Mouse (Mus musculus) spleen, adult 12 weeks (tissue): Measurements from ENCODE around the gene Slc25a35.
"Not testable (repeated sequence)": the region's sequence is repeated elsewhere in the genome, so short reads cannot be mapped to it uniquely, and the experiment has no call there.

Source experiments
- DNase-seq: peaks from one replicate; pipeline ENCODE4 v3.0.0; 2022; ENCODE audit warnings: low spot score

Gene Slc25a35

DNA sequence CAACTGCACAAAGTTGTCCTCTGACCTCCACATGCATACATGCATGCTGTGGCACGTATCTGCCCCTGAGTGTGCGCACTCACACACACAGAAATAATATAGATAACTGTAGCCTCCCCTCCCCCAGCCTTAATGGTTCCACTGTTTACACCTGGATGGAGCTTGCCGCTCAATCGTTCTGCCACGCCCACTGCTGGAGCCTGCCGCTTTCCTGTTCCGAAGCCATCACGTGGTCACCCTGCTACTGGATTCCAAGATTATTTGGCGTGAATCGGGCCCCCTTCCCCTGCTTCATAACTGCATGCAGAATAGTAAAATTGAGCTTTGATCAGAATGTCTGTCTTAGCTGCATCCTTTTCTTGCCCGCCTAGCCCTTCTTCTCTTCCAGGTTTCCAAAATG, 5.8 kb upstream of the Slc25a35 start:
- not testable (repeated sequence) for DNase-seq

- no peak for DNase-seq
Observed at GRCm38 (mm10) chr11:68963405-68963804, 4.5 kb upstream of the Slc25a35 start.

DNA sequence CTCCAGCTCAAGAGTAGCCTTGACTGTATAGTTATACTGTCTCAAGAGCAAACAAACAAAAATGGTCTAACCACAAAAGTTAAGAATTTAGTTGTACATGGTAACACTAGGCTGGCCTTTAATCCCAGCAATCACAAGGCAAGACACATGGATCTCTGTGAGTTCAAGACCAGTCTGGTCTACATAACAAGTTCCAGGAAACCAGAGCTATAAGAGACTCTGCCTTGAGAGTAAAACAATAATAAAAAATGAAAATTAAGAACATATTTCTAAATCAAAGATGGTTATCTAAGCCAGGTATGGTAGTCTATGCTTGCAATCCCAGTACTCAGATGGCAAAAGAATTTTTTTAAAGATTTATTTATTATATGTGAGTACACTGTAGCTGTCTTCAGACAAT, 2.9 kb upstream of the Slc25a35 start:
- no peak for DNase-seq

GRCm38 (mm10) chr11:68965845-68966244, 2.1 kb upstream of the Slc25a35 start:
- peak; percentile 49 for DNase-seq

DNA sequence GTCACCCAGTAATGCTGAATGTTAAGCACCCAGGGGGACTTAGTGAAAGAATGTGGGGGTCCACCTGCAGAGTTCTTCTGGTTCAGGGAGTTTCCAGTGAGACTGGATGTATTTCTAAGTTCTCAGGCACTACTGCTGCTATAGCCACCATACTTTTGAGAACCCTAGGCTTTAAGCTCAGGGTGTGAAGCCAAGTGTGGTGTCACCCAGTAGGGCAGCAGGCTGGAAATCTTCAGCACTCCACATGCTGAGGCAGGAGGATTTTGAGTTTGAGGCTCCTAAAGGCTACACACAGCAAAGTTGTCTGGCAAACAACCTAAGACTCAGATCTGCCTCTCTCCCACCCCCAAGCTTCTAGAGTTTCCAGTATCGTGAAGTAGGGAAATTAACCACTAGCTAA, 1.4 kb upstream of the Slc25a35 start:
- DNase-seq: no peak

- DNase-seq: no peak
Observed at GRCm38 (mm10) chr11:68968752-68969151, 821 bp downstream of the Slc25a35 start.

GRCm38 (mm10) chr11:68970232-68970631, 2.3 kb downstream of the Slc25a35 start:
- DNase-seq: no peak

DNA sequence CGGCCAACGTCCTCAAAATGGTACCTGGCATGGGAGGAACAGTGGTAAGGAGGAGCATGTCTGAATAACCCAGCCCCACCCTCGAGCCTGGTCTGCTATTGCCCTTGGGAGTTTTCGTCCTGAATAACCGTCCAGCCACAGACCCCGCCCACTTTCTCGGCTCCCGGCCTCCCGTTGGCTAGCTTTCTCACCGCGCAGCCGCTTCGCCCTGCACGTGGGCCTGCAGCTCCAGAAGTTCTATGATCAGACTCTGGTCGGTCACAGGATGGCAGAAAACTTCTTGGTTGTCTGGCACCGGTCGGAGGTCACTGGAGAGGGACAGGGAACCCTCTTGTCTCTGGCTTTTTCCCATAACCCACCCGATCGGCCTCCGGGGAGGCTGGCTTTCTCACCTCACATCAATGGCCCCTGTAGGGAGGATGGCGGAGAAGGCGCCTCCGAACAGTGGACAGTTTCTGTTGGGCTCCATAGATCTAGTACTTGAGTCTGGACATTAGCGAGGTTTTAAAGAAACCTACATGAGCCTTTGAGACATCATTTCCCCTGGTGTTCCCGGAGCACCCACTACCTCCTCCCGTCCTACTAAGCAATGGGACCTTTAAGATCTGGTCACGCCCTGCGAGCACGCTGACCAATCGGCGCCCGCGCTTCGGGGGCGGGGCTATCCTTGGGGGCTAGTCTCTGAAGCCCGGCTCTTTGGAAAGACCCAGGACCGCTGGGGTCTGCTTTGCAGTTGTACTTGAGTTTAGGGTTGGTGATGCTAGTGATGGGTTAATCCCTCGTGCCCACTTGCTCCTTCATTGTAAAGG, 5.5 kb downstream of the Slc25a35 start:
- peak; percentile 67 for DNase-seq

DNA sequence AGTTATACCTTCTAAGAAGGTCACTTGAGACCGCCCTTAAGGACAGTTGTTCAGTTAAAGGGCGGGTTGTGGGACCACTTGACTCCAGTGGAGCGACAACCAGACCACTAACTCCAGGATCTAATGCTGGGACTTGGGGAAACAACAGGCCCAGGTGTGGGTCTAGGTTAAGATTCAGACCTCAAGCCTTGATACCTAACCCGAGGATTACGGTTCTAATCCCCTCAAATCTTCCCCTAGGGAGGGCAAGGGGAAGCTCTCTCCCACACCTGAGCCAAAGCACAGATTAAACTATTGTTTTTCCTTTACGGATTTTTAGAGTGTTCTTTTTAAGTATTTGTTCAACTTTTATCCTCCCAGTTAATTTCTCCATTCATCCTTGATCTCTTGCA, 6.1 kb downstream of the Slc25a35 start:
- no peak for DNase-seq

DNA sequence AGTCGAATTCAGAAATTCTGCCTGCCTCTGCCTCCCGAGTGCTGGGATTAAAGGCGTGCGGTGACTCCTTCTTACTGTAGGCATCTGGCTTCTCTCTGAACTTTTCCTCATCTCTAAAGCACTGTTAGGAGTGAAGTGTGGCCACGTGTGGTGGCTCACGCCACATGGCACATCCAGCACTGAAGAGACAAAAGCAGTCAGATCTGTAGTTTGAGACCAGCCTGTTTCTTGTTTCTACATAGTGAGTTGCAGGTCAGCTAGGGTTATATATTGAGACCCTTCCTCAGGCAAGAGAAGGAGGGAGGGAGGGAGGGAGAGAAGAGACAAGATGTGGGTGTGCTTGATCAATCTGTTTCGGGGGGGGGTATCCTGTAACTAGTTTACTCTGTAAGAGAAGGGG, 7.2 kb downstream of the Slc25a35 start, which contains the start of gene Rangrf:
Rangrf (minus strand) TSS at position 101 of the 400 bp plus-strand sequence.
- DNase-seq: no peak

- no peak for DNase-seq
Observed at GRCm38 (mm10) chr11:68975601-68976000, 7.7 kb downstream of the Slc25a35 start.

GRCm38 (mm10) chr11:68979320-68979733, 11.4 kb downstream of the Slc25a35 start:
- DNase-seq: no peak

DNA sequence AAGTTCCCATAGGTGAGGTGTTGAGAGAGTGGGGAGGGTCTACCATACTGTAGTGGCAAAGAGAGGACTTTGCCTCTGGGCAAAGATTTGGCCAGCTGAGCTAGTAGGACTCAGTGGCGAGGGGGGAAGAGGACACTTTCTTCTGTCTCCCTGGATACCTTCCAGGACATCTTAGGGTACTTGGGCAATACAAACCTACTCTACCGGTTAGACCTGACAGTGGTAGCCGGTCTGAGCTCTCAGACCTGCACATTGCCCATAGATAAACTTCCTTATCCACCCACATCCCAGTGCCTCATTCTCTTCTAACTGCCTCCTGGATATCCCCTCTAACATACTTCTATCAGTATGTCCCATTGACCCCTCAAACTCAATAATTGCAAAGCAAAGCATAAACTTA, 13.0 kb downstream of the Slc25a35 start:
- no peak for DNase-seq

DNA sequence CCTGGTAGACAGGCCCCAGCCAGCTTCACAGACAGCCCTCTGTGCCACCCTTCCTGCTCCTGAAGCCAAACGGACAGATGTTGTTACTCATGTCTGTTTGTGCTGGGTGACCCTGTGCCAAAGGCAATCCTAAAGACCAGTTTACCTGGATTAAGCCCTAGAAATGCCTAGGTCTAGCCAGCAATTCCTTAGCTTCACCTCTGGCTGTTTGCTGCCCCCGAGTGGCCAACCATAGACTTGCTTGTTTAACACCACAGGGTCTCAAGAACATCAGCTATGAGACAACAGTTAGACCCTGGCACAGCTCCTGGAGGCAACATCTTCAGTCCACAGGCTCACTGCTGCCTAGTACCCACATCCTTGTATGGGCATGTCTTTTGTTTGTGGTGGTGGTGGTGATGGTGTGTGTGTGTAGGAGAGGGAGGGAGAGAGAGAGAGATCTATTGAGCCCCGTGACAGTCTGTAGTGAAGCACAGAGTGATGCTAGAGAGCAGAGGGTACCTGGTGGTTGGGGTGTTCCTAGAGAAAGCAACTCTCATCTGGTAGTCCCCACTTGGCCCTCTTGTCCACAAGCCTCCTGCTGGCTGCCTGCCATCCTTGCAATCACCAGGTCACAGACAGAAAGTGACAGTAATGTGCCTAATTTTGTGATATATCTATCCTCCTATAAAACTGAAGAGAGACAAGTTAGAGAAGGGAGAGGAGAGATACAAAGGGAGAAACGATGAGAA, 14.9 kb downstream of the Slc25a35 start:
- peak; percentile 53 for DNase-seq

- no peak for DNase-seq
Observed at GRCm38 (mm10) chr11:68987365-68987882, 19.5 kb downstream of the Slc25a35 start.

DNA sequence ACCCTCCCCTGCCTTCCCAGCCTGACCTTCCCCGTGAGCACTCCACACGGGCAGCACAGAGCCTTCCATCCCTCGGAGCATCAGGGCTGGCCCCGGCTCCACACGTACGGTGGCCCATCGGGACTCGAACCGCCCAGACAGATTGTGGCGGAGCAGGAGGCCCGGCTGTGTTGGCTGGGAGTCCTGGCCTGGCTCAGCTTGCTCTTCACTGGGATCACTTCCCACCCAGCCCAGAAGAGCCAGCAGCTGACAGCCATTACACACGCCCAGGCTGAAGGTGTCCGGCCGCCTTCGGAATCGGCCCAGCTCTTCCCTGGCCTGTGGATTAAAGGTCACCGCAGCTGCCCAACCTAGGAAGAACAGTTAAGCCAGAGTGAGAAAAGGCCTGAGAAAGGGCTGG, 20.4 kb downstream of the Slc25a35 start:
- no peak for DNase-seq

DNA sequence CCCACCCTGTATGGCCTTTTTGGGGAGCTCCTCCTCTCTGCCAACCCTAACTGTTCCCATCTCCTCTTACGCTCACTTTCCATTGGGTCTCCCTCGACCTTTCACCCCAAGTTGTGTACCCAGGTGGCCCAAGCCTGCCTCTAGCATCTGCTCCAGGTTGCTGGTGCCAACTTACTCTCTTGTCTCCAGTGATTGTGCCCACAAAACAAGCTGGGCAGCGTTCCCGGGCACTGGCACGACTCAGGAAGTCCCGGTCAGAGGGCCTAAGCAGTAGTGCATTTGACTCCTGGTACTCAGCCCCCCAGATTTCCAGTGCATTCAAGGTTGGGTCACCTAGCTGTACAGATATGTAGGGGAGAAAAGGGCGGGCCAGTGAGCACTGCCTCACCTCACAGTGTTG, 25.2 kb downstream of the Slc25a35 start:
- DNase-seq: no peak

GRCm38 (mm10) chr11:68994377-68994776, 26.4 kb downstream of the Slc25a35 start:
- no peak for DNase-seq

DNA sequence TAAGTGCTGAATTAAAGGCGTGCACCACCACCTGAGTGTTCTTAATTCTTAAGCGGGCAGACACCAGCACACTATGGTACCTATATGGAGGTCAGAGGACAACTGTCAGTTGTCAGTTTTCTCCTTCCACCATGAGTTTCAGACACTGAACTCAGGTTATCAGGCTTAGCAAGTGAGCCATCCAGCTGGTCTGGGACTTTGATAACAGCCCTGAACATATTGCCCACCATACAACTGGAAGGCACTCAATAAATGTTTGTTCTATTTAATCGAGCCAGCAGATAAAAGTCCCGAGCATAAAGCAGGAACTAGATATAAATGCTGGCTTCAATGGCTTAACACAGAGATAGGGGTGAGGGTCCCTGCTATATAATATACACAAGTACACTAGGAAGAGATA, 29.1 kb downstream of the Slc25a35 start:
- no peak for DNase-seq

GRCm38 (mm10) chr11:69002782-69003181, 34.9 kb downstream of the Slc25a35 start:
- not testable (repeated sequence) for DNase-seq

- no peak for DNase-seq
Observed at GRCm38 (mm10) chr11:69003592-69003991, 35.7 kb downstream of the Slc25a35 start.

GRCm38 (mm10) chr11:69005193-69005592, 37.3 kb downstream of the Slc25a35 start:
- no peak for DNase-seq

- not testable (repeated sequence) for DNase-seq
Observed at GRCm38 (mm10) chr11:69006575-69006974, 38.6 kb downstream of the Slc25a35 start.
